Mouse (Mus musculus): ENCODE measurements at regions not wholly inside any gene's neighbourhood (a gene's known extent, or its start where the extent isn't known, plus 50 kb on each side); places are given as distances from the start of the nearest gene placed in this dataset.

DNA sequence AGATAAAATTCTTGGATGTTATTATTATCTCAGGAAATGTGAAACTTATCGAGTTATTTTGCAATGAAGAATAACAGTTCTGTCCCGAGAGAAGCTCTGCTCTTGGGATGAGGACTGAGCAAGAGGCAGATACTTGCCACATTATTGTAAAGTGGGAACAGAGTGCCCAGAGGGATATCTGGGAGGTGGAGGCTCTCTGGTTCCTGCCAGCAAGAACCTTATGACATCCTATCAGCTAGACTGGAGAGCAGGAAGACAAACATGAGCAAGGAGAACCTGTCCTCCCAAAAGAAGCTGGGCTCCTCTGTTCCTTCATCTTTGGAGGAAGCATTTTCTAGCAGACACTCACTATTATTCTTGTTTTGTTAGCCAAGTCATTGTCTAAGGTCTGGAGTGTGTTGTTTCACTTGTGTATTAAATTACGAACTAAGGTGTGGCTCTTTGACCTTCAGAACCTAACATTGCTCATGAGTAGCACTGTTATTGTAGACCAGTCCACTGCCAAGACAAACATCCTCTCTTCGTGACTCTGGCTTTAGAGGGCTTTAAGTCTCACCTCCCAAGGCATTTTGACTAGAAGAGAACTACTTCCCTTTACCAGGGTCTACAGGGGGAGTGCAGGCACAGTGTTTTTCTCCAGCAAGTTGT lies 69.6 kb upstream of the Palmd start:
- DNase-seq (ENCODE audit: low spot score in 2 of 2): no peak
